Mouse (Mus musculus): Measurements from ENCODE around the gene Gm5935.
"Not testable (repeated sequence)": the region's sequence is repeated elsewhere in the genome, so short reads cannot be mapped to it uniquely, and the experiment has no call there.

DNA sequence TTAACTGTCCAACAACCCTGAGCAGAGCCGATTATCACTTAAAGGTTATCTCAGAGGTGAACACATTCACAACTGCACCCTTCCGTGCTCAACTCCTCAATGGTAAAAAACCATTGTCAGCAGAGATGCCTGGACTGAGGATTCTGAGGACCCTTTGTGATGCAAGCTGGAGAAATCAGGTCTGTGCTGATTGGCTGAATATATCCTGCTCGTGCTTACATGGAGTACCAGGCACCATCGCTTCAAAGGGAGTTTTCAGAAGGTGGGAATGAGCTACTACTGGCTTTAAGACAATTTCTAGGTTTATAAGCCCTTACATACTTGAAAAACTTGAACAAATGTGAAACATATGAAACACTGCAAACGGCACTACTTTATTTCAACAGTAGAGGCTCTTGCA lies at the start of gene Gm5935:
- TF ChIP-seq TCF12 (IDR thresholded peaks at IDR 0.05; ENCODE audit: insufficient read depth, poor library complexity, severe bottlenecking); POLR2AphosphoS2 (IDR thresholded peaks at IDR 0.05; ENCODE audit: insufficient read length, low read depth); USF1 (IDR thresholded peaks at IDR 0.05; ENCODE audit: low read depth); POLR2A (IDR thresholded peaks at IDR 0.05; ENCODE audit: insufficient read length, low read depth); E2F4 (IDR thresholded peaks at IDR 0.05; ENCODE audit: insufficient read depth); CEBPB (IDR thresholded peaks at IDR 0.05; ENCODE audit: insufficient read depth, poor library complexity, severe bottlenecking): not testable (repeated sequence)

Measured in myocyte (in vitro differentiated cells).